Mouse (Mus musculus) kidney, postnatal 10 days (tissue): ENCODE results near the gene Rexo4.

Experiments used
- DNase-seq: peaks from one replicate; pipeline ENCODE4 v3.0.0; 2021; ENCODE audit warnings: mixed read lengths

The Rexo4 gene

GRCm38 (mm10) chr2:26909387-26909784, 54.8 kb downstream of the Rexo4 start:
- no peak for DNase-seq

GRCm38 (mm10) chr2:26908710-26909386, 55.3 kb downstream of the Rexo4 start:
- no peak for DNase-seq

- DNase-seq: peak; percentile 76
Measured at GRCm38 (mm10) chr2:26907109-26907508, 57.1 kb downstream of the Rexo4 start.

- DNase-seq: no peak
Measured at GRCm38 (mm10) chr2:26906431-26906830, 57.8 kb downstream of the Rexo4 start.

- no peak for DNase-seq
Measured at GRCm38 (mm10) chr2:26905936-26906335, 58.2 kb downstream of the Rexo4 start.
